Mouse (Mus musculus) stomach, postnatal 0 days (tissue): ENCODE measurements around the gene Tet3. TPM values are rescaled to one million over a fixed set of nuclear protein-coding genes. Genes with fewer than 3 reads are reported as not detected.
A peak's percentile ranks its signal among the peaks of the same experiment; 100 is the strongest.

ENCODE experiments used
- ATAC-seq: fragments of 200-750 bp; cut with Nextera tagmentation; 2 replicates; pipeline ENCODE4 v1.8.0; 2017; ENCODE audit not compliant: low FRiP score, low TSS enrichment
- DNase-seq: peaks from one replicate; pipeline ENCODE4 v3.0.0-alpha.2; 2016; ENCODE audit warnings: low spot score
- H3K27ac ChIP-seq: fragments of 300-500 bp; sonication (generic); replicated peaks from 2 replicates; pipeline ENCODE4 v1.5.1; 2014; ENCODE audit warnings: mild to moderate bottlenecking, control low read depth
- H3K27me3 ChIP-seq: fragments of 300-500 bp; sonication (generic); 2 replicates; pipeline ENCODE4 v1.6.1; 2014; ENCODE audit warnings: low read length; ENCODE audit not compliant: control insufficient read depth, insufficient read depth
- H3K36me3 ChIP-seq: fragments of 300-500 bp; sonication (generic); 2 replicates; pipeline ENCODE4 v1.6.1; 2014; ENCODE audit warnings: low read length, mixed read lengths; ENCODE audit not compliant: control insufficient read depth, insufficient read depth
- H3K4me1 ChIP-seq: fragments of 300-500 bp; sonication (generic); replicated peaks from 2 replicates; pipeline ENCODE4 v1.6.1; 2014; ENCODE audit warnings: antibody characterized with exemption; ENCODE audit not compliant: control insufficient read depth, insufficient read depth
- H3K4me2 ChIP-seq: fragments of 300-500 bp; sonication (generic); replicated peaks from 2 replicates; pipeline ENCODE4 v1.6.1; 2014; ENCODE audit warnings: low read depth, mild to moderate bottlenecking, control low read depth, moderate library complexity
- H3K4me3 ChIP-seq: fragments of 300-500 bp; sonication (generic); 2 replicates; pipeline ENCODE4 v1.5.1; 2014; ENCODE audit warnings: low read depth, low read length, control low read depth
- H3K9ac ChIP-seq: fragments of 300-500 bp; sonication (generic); 2 replicates; pipeline ENCODE4 v1.6.1; 2014; ENCODE audit warnings: mild to moderate bottlenecking, low read length, control low read depth, mixed read lengths
- H3K9me3 ChIP-seq: fragments of 300-500 bp; sonication (generic); 2 replicates; pipeline ENCODE4 v1.6.1; 2016; ENCODE audit warnings: low read length; ENCODE audit not compliant: control insufficient read depth
- CTCF ChIP-seq: IDR thresholded peaks from 2 replicates; pipeline ENCODE4 v1.5.1; 2016; ENCODE audit warnings: antibody characterized with exemption, low read depth, mild to moderate bottlenecking, moderate library complexity
- EP300 ChIP-seq: optimal IDR thresholded peaks from 2 replicates; pipeline ENCODE3; 2016; ENCODE audit warnings: antibody characterized with exemption
- WGBS: fragments of 180-500 bp; shearing (Covaris S2); extraction: QIAGEN DNeasy Blood & Tissue Kit; methylation state at CpG from one replicate; pipeline ENCODE4 v1.1.7; 2014; 5-methylcytosine and 5-hydroxymethylcytosine counted together
- polyA plus RNA-seq: library from polyadenylated mRNA; unstranded; fragments of >200 nt; fragmentation: Nextera tagmentation; extraction: Ambion mirVana; gene quantifications from 2 replicates; pipeline ENCODE4 v1.2.1, GENCODE M21; 2015

Tet3 gene
- polyA plus RNA-seq, 1 experiment from 2014 or later: 22.7 TPM

DNA sequence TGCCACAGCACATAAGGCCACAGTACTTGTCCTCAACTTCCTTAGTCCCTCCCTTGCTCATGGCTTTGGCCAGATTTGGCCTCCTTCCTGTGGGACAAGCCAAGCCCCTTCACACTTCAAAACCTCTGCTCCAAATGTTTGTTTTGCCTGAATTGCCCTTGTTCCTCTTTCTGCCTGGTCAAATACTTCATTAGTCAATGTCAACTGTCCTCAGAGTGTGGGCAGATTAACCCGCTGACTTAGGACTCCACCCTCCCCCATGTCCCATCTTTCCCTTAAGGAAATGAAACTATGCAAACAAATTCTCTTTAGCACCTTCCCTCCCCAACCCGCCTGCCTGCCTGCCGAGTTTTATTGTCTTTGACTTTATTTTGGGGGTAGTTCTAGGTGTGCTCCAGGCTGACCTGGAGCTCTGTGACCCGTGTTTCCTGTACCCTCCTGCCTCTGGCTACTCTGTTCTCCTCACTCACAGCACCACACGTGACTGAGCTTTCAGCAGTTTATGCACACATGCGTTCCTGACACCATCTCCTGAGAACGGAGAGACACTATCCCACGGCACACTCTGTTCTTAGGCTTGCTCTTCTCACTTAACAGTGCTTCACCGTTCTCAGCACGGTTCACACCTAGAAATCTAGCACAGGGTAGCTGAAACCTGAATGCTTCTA, 23.7 kb upstream of the Tet3 start:
- no peaks in the 10 kb centered on the region for H3K27me3 ChIP-seq
- peaks cover 19% of the 10 kb centered on the region for H3K36me3 ChIP-seq
- peak overlapping the region; percentile 67 for H3K27ac ChIP-seq
- H3K9ac ChIP-seq: no peak overlapping the region
- H3K4me1 ChIP-seq: no peaks in the 10 kb centered on the region
- ATAC-seq (peak; percentile 62), DNase-seq (no peak)
- no peak overlapping the region for H3K4me2 ChIP-seq
- 43% methylated on average over 10 of the region's 10 CpGs for WGBS
- H3K4me3 ChIP-seq: no peak overlapping the region
- TF ChIP-seq EP300: no peak
- TF ChIP-seq CTCF: no peak
- no peaks in the 10 kb centered on the region for H3K9me3 ChIP-seq

DNA sequence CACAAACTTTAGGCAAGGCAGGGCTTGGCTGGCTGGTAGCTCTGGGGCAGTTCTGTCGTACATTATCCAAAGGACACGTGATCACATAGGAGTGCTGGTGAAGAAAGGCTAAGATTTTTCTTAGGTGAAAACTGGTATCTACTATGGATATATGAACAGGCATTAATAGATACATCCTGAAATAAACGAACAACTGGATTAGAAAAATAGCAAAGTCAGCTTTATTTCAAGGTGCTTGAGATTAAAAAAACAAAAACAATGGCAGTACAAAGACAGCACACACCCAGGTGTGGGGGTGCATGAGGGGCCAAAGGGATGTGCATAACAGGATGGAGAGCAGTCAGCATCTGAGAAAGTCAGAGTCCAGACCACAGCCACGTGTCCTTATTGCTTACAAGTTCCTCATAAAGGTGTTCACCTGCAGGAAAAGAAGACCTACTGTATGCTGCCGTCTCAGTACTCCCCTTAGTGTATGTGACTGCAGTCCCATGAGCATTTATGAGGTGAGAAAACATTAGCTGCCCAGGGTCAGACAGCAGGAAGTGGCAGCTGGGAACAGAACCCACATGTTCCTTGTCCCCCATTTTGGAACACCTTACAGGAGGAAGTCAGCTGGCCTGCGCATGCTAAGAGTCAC, 21.3 kb upstream of the Tet3 start:
- DNase-seq: no peak
- no peaks in the 10 kb centered on the region for H3K9me3 ChIP-seq
- peaks cover 19% of the 10 kb centered on the region for H3K36me3 ChIP-seq
- no peak overlapping the region for H3K27ac ChIP-seq
- no peak overlapping the region for H3K4me2 ChIP-seq
- no peak overlapping the region for H3K9ac ChIP-seq
- TF ChIP-seq EP300: no peak
- no peaks in the 10 kb centered on the region for H3K4me1 ChIP-seq
- 83% methylated on average over 6 of the region's 6 CpGs for WGBS
- ATAC-seq: no peak
- H3K4me3 ChIP-seq: no peak overlapping the region
- no peaks in the 10 kb centered on the region for H3K27me3 ChIP-seq

DNA sequence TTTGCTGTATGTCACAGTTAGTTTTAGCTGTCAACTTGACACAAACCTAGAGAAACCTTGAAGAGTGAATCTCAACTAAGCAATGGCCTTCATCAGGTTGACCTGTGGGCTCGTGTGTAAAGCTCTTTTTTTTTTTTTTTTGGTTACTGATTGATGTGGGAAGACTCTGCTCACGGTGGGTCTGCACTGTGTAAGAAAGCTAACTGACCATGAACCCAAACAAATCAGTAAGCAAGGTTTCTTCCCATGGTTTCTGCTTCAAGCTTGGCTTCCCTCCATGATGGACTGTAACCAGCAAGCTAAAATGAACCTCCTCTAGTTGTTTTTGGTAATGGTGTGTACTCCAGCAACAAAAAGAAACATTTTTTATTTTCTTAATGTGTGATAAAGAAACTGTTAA, 20.3 kb upstream of the Tet3 start:
- no peak overlapping the region for H3K27ac ChIP-seq
- no peak overlapping the region for H3K9ac ChIP-seq
- DNase-seq (no peak), ATAC-seq (no peak)
- no peak overlapping the region for H3K4me3 ChIP-seq
- no peaks in the 10 kb centered on the region for H3K27me3 ChIP-seq
- H3K9me3 ChIP-seq: no peaks in the 10 kb centered on the region
- 59% methylated on average over 2 of the region's 2 CpGs for WGBS
- no peak overlapping the region for H3K4me2 ChIP-seq
- H3K4me1 ChIP-seq: no peaks in the 10 kb centered on the region
- H3K36me3 ChIP-seq: peaks cover 14% of the 10 kb centered on the region
- TF ChIP-seq EP300: no peak
- TF ChIP-seq CTCF: no peak

DNA sequence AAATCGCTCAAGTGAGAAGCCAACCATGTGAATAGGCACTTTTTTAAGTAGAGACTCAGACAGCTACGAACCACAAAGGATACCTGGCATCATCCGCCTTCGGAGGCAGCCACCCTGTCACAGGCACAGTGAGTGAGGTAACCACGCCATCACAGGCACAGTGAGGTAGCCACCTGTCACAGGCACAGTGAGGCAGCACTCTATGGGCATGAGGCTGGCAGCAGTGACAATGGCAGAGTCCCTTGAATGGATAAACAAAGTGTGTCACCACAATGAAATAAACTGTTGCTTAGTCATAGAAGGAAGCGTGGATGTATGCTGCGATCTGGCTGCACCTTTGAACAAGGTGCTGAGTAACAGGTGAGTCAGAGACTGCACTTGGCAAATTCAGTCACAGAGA, 19.7 kb upstream of the Tet3 start:
- ATAC-seq (peak; percentile 88), DNase-seq (no peak)
- H3K9ac ChIP-seq: no peak overlapping the region
- TF ChIP-seq EP300 (no peak), CTCF (no peak)
- H3K9me3 ChIP-seq: no peaks in the 10 kb centered on the region
- WGBS: 77% methylated on average over 7 of the region's 7 CpGs
- H3K4me2 ChIP-seq: no peak overlapping the region
- no peaks in the 10 kb centered on the region for H3K27me3 ChIP-seq
- H3K36me3 ChIP-seq: peaks cover 10% of the 10 kb centered on the region
- H3K4me1 ChIP-seq: no peaks in the 10 kb centered on the region
- H3K27ac ChIP-seq: no peak overlapping the region
- H3K4me3 ChIP-seq: no peak overlapping the region

DNA sequence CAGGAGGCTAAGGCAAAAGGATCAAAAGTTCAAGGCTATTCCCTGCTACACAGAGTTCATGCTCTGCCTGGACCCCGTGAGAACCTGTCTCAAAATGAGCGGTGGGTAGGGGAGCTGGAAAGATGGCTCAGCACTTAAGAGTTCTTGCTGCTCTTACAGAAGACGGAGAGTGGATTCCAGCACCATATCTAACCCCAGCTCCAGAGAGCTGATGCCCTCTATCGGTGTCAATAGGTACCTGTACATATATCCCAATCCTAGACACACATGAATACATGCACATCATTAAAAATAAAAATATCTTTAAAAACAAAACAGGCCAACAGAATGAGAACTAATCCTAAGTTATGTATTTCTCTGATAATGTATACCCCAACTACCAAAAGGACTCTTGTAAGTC, 19.3 kb upstream of the Tet3 start:
- Histone ChIP-seq H3K4me1 (no peaks in the 10 kb centered on the region), H3K4me3 (no peak overlapping the region), H3K9ac (no peak overlapping the region), H3K36me3 (peaks cover 10% of the 10 kb centered on the region), H3K9me3 (no peaks in the 10 kb centered on the region), H3K4me2 (no peak overlapping the region), H3K27ac (no peak overlapping the region), H3K27me3 (no peaks in the 10 kb centered on the region)
- WGBS: 68% methylated on average over 4 of the region's 4 CpGs
- DNase-seq (no peak), ATAC-seq (no peak)
- peak; percentile 58 for TF ChIP-seq CTCF
- TF ChIP-seq EP300: no peak

DNA sequence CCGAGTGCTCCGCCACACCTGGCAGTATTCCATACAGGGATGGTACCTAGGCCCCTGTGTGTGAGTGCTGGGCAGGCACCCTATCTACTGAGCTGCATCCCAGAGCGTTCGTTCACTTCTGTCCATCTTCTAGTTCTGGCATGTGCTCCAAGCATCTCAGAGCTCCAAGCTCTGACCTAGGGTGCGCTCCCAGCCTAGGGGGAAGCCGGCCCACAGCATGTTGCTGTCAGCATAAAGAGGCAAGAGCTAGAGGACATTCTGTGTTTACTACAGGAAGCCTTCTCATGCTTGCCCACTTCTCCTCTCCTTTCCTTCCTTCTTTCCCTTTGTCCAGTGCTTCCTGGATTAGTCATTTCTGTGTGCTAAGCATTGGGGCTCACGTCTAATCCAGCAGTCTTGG, 16.5 kb upstream of the Tet3 start:
- H3K27me3 ChIP-seq: no peaks in the 10 kb centered on the region
- no peak overlapping the region for H3K27ac ChIP-seq
- H3K36me3 ChIP-seq: peaks cover 8% of the 10 kb centered on the region; the same call in 1 of the 2 replicates
- H3K4me1 ChIP-seq: no peaks in the 10 kb centered on the region
- ATAC-seq: no peak
- H3K9ac ChIP-seq: no peak overlapping the region
- no peak for DNase-seq
- no peak overlapping the region for H3K4me2 ChIP-seq
- TF ChIP-seq EP300 (no peak), CTCF (no peak)
- H3K9me3 ChIP-seq: no peaks in the 10 kb centered on the region
- WGBS: 67% methylated on average over 7 of the region's 7 CpGs
- no peak overlapping the region for H3K4me3 ChIP-seq
